Mouse (Mus musculus) megakaryocyte, embryonic 14.5 days (primary cell): ENCODE results near the gene Sf3b5.

ENCODE experiments used
- FLI1 ChIP-seq: IDR thresholded peaks from 2 replicates; pipeline ENCODE4 v1.6.1; 2012; ENCODE audit warnings: low read length, inconsistent platforms, mixed read lengths
- GATA1 ChIP-seq: IDR thresholded peaks from 3 replicates; pipeline ENCODE4 v1.6.1; 2012; ENCODE audit warnings: mixed read lengths, low read length, inconsistent platforms, borderline replicate concordance

DNA sequence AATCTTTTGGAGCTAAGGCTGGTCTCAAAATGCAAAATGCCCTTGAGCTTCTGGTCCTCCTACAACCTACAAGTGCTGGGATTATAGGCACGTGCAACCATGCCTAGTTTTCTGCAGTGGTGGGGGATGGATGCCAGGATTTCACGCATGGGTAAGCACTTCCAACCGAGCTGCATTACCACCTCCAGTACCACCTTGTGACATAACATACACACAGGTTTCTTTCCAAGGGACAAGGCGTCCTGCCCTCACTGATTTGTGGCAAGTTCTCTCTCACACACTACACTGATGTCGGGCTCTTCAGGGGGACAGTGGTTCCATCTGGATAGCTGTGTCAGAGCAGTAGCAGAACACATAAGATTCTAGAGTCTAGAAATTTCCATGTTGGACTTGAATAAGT is 13.9 kb downstream of the Sf3b5 start:
- TF ChIP-seq GATA1 (no peak), FLI1 (no peak)
